Mouse (Mus musculus) thymus, postnatal 36 days (tissue): Measurements from ENCODE around the gene Tmcc3.

Experiments used
- DNase-seq, 2 experiments: peaks; one replicate each; pipeline ENCODE4 v3.0.0; 2022; ENCODE audit warnings: mixed read lengths in 2 of 2

Tmcc3 gene

GRCm38 (mm10) chr10:94332358-94333137 lies 20.8 kb downstream of the Tmcc3 start:
- no peak for DNase-seq

- DNase-seq, result no peak
Observed at GRCm38 (mm10) chr10:94333328-94333727, 21.6 kb downstream of the Tmcc3 start.

DNA sequence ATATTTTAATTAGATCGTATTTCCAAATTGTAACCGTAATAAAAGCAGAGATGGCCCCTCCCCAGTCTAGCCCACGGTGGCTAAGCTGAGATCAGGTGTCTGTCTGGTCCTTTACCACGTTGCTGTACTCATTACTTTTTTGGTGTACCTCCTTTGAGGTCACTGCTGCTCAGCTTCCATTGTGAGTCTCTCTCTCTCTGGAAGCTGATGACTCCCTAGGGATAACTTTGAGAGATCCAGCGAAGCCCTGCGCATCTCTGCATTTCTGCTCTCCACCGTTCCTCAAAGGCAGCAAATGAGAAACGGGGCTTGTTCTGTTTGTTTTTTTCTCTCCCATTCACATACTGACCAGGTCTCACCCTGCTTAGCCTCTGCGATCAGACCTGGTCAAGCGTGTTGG lies 23.3 kb downstream of the Tmcc3 start:
- no peak for DNase-seq

DNA sequence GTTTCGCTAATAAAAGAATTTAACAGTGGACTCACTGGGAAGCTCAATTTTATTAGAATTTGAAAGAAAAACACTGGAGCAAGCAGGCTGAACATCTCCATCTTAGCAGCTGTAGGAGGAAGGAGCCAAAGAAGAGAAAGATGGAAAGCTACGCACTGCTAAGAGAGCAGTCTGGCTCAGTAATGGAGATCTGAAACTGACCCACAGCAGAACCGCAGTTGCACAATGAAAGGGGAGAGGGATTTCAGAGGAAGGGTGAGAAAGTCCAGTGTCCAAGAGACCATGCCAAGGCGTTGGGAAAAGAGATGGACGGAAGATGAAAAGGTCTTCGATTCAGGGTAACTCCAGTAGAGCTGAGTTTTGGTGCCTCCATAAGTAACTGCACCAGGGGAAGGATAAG lies 24.3 kb downstream of the Tmcc3 start:
- DNase-seq, result no peak

DNA sequence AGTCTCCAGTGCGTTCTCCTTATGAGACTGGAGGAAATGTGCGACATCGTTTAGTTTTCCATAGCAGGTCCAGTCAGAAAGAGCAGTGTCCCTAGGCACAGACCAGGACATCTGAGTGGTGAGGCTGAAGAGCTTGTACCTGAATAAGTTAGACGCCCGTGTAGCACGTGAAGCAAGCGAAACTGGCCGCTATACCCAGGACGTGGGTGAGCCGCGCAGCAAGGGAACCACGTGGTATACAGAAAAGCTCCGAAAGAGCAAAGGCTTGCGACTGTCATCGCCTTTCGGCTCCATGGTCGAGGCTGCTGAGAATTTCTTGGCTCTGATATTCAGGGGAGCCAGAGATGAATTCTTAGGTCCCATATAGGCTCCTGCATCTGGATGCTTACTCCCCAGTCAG lies 29.8 kb downstream of the Tmcc3 start:
- DNase-seq, result no peak

DNA sequence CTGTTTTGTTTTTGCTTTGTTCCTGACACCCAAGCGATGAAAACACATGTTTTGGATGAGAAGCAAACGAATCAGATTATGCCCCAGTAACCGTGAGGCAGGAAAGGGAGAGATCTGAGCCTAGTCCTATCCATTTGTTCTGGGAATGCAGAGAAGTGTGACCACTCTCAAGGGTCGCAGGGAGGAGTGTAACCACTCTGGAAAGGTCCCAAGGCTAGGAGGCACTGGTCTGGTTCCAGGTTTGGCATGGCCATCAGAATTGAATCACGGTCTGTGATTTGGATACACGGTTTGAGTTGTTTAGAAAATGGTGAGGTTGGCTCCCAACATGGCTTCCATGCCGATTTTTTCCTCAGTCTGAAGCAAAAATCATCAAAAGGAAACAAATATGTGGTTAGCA lies 30.5 kb downstream of the Tmcc3 start:
- no peak for DNase-seq

DNA sequence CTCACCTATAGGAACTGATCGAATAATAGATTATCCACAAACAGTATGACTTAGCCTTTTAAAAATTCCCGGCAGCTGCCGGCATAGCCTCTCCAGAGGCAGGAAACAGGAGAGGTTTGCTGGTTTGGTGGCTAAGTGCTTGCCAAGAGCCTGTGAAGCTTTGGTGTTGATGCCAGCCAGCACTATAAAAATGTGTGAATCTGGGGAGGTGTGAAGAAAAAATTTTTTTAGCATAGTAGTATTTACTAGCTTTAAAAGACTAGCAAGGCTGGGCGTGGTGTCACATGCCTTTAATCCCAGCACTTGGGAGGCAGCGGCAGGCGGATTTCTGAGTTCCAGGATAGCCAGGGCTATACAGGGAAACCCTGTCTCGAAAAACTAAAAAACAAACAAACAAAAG lies 31.8 kb downstream of the Tmcc3 start:
- no peak for DNase-seq

DNA sequence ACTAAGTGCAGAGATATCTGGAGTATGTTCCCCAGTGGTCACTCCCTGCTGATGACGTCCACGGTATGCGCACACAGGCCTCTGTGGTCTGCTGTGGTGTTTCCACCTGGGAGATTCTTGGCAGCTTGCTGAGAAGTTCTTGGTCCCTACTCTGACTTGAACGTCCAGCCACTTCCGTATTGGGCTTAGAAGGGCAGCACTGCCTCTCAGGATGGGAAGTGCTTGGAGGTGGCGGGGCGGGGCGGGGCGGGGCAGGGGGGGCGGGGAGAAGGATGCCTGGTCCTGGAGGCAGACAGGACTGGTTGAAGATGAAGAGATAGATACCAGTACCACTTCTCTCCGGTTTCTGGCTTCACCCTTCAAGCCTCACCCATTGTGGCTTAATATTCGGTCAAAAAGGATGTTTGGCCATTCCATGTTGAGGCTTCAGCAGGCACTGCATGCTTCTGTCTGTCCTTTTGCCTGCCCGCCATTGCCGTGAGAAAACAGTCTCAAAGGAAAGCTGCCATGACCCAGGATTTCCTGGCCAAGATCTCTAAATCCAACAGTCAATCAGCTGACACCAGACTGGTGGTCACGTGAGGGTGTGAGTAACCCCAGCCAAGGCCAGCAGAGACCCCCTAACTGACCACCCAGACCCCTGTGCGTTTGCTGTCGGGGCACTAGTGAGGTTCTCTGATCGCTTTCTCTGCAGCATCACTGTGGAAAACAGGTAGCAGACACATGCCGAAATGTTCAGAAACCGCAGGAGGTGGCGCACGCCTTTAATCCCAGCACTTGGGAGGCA lies 33.1 kb downstream of the Tmcc3 start:
- DNase-seq, result no peak

DNA sequence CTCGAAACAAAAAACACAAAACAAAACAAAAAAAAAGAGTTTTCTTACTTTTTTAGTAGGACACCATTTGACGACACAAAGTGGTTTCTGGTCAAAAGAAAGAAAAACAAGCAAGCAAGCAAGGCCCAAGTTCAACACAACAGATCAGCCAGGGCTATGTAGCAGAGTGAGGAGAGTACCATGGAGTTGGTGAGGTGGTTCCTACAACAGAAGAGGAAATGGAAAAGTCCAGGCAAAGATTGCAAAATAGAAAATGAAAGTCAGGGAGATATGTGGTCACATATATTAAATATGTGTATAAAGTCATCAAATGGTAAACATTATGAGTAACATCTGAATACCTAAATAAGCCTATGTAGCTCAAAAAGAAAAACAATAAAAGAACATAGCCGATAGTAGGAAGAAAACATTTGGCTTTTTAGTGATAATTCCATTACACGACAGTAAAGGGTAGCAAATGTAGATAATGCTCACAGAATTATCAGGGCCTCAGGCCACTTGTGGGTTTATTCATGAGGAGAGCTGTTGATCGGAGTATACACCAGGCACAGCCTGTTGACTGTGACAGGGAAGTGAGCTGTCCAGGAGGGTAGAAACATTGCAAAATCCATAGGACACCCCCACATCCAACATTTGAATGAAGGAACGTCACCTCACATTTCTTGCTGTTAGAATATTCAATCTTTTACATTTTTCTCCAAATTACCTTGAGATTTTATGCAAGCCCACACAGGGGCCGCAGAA lies 33.9 kb downstream of the Tmcc3 start:
- DNase-seq, result no peak

GRCm38 (mm10) chr10:94346596-94346995 lies 34.8 kb downstream of the Tmcc3 start:
- DNase-seq, result no peak

DNA sequence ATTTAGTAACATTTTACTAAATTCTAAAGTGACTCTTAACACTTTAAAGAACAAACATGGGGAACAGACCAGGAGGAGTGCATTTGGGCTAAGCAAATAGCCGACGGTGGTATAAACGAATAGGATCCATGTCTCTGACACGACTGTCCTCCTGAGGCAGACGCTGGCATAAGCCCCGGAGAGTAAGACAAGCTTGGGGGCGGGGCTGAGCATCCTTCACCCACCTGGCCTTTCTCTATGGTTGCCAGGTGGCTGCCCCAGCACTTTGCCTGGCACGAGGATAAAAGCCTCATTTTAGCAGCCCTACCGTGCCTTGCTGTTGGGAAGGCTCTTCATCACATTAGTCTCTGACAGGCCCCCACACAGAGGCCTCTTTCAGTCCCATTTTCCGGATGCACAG lies 35.5 kb downstream of the Tmcc3 start:
- no peak for DNase-seq

DNA sequence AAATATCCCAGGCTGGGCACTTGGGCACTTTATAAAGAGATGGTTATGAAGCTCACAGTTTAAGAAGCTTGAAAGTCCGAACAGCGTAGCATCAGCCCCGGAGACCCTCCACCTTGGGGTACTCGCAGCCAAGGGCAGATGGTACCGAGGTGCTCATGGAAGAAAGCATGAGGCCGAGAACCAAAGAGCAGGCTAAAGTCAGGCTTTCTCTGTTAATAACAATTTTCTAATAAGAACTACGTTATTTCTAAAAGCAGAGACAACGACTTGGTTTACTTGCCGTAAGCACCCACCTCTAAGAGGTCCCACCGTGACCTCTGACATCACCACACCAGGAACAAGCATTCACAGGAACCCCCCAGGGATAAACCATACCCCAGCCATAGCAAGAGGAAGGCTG lies 36.2 kb downstream of the Tmcc3 start:
- DNase-seq, result no peak

DNA sequence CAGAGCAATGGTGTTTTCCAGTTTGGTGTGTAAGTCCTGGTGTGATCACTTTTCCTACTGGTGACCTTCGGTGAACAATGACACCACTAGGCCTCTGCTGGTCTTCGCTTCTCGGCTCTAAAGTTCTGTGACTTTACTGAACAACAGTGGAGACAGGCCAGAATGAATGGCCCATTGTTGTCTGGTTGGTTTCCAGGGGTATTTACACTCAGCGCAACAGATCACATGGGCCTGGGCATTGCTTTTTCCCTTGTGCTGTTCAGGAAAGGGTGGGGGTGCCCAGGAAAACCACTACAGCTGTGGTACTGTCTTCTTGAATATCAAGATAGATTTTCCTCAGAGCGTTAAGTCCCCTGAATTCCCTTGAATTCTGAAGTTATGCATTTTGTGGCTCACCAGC lies 38.5 kb downstream of the Tmcc3 start:
- DNase-seq, result no peak

DNA sequence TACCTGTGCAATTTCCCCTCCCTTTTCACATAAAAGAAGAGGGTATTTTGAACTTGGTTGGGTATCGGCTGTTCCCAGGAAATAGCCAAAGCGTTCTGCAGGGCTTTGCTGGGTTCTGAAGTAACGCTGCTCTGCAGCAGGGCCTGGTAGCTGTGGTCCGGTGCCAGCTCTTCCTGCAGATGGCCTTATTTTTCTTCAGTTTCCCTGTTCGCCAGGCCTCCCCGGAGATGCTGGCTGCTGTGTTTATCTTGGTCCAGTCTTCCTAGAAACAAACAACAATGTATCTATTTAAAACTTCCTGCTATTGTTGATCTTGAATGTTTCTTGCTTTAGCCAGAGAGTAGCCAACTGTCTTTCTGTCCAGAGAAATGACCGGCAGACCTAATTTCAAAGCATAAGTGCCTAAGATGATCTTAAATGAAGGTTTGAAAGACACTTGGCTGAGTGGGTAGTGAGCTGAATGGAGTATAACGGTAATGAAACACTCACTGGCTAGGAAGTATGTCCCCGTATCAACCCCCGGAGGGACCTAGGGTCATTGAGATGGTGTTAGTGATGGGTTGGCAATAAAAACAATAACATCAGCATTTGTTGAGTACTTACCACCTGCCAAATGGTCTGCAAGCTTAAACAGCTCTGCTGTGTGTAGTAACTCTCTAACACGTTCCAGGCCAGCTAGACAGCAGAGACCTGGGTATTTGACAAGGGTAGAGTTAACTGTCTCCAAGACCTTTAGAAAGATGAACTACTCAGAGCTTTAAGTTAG lies 39.3 kb downstream of the Tmcc3 start:
- DNase-seq, result no peak

GRCm38 (mm10) chr10:94352172-94352876 lies 40.6 kb downstream of the Tmcc3 start:
- no peak for DNase-seq

GRCm38 (mm10) chr10:94352877-94353853 lies 41.4 kb downstream of the Tmcc3 start:
- no peak for DNase-seq

GRCm38 (mm10) chr10:94354005-94354404 lies 42.3 kb downstream of the Tmcc3 start:
- DNase-seq, result no peak

- no peak for DNase-seq
Observed at GRCm38 (mm10) chr10:94354427-94354826, 42.7 kb downstream of the Tmcc3 start.

DNA sequence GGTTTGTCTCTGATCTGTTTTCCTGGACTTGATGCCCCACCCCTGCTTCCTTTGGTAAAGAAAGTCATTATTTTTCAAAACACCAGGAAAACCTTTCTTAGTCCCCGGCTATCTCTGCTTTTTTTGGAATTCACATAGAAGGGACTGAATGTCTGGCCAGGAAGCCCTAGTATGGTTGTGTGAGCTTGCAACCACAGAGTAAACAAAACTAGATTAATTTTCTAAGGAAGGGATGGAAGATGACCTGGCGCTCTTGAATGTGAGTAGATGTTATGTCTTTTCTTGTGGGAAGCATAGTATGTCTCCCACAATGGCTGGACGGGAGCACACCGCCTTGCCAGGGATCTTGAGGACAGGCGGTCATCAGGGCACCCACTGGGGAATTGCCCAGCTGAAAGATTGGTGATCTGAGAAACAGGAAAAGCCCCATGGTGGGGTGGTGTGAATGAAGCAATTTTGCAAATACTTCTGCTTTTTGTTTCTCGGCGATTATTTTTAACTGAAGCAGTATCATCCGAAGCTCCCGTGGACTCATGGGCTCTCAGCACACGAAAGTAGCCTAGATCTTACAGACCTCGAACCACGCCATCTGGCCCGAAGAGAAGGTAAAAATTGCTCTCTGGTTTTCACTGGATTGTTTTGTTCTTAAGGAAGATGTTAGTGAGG lies 44.9 kb downstream of the Tmcc3 start:
- no peak for DNase-seq

- DNase-seq, result no peak
Observed at GRCm38 (mm10) chr10:94360664-94361063, 48.9 kb downstream of the Tmcc3 start.
